Mouse (Mus musculus): ENCODE data around the gene Hook2.

Hook2 gene

DNA sequence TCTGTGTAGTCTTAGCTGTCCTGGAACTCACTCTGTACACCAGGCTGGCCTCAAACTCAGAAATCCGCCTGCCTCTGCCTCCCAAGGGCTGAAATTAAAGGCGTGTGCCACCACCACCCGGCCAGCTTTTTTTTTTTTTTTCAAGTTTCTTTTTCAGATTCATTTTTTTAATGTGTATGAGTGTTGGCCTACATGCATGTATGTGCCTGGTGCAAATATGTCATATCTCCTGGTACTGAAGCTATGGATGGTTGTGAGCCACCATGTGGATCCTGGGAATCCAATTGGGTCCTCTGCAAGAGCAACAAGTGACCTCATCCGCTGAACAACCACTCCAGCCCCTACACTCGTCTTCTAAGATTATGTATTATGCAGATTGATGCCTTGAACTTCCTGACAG lies 3.0 kb upstream of the Hook2 start:
- DNase-seq (ENCODE audit: low read depth, low spot score) = no peak

DNA sequence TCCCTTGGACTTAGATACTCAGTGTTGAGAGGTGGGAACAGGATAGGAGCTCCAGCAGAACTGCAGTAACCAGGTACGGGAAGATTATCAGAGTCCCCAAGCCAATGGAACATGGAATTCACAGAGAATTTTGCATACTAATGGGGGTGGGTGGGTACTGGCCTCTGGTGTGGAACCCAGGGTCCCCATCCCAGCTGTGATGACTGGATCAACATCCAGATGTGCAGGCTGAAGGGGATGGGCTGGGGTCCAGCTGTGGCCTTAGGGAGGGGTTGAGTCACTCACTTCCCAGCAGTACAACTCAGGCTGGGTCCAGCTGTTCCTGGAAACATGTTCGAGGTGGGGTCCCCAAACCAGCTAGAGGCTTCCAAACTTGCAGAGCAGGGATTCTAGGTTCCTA lies 2.5 kb upstream of the Hook2 start:
- DNase-seq (ENCODE audit: low read depth, low spot score) = no peak

- no peak for DNase-seq (ENCODE audit: low read depth, low spot score)
These were observed 1.1 kb upstream of the Hook2 start for GRCm38 (mm10) chr8:84989311-84989731.

DNA sequence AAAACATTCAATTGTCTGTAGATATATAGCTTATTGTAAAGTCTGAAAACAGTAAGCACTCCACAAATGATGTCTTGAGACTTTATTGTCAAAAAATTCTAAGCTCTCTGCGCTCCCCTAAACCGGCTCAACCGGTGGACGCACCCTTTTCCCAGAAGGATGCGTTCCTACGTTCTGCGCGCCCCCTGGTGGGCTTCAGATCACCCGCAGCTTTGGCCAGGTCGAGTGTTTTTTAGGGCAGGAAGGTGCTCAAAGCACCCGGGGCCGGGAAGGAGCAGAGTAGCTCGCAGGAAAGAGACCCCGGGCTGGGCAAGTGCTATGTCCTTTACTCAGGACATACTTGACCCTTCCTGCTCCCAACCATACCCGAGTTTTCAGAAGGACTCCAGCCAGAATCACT lies 593 bp upstream of the Hook2 start:
- peak; percentile 94 for DNase-seq (ENCODE audit: low read depth, low spot score)

DNA sequence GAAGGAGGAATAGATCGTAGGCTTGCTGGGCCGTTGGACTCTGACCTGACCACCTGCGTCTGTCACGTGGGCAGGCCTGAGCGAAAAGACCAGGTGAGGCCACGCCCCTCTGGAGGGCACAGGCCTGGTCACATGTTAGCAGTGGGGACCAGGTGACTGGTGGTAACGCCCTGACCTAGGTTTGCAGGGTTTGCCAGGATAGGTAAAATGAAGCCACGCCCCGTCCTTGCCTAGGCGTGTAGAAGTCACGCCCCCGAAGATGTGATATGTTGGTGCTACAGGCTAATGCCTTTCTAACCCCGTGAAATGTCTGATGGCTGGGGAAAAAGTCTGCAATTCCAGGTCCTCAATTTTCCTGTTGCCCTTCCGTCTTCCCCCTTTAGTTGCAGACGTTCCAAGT lies 433 bp downstream of the Hook2 start:
- no peak for DNase-seq (ENCODE audit: low read depth, low spot score)

- DNase-seq (ENCODE audit: low read depth, low spot score) = no peak
These were observed 4.0 kb downstream of the Hook2 start for GRCm38 (mm10) chr8:84994375-84994774.

DNA sequence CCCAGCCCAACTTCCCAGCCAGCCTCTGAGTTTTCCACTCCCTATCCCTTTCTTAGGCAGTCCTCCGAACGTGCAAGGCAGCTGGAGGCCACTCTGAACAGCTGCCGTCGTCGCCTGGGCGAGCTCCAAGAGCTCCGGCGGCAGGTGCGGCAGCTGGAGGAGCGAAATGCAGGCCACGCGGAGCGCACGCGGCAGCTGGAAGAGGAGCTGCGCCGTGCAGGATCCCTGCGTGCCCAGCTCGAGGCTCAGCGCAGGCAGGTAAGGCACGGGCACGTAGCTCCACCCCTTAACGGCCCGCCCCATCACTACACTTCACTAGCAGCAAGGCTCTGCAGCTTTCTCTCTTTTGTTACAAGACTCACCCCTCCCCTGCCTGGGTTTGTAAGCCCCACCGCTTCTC lies 5.3 kb downstream of the Hook2 start:
- DNase-seq (ENCODE audit: low read depth, low spot score) = no peak

DNA sequence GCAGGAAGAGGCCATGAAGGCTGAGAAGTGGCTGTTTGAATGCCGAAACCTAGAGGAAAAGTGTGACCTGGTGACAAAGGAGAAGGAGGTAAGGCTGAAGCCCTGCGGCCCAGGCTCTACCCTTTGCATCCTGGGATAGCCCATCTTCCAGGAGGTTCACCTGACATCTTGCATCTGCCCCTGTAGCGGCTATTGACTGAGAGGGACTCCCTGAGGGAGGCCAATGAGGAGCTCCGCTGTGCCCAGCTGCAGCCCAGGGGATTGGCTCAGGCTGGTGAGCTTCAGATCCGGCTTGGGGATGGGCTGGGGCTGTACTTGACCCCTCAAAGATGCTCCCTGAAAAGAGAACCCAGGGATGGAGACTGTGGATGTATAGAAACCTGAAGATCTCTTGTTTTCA lies 6.6 kb downstream of the Hook2 start:
- DNase-seq (ENCODE audit: low read depth, low spot score) = no peak

DNA sequence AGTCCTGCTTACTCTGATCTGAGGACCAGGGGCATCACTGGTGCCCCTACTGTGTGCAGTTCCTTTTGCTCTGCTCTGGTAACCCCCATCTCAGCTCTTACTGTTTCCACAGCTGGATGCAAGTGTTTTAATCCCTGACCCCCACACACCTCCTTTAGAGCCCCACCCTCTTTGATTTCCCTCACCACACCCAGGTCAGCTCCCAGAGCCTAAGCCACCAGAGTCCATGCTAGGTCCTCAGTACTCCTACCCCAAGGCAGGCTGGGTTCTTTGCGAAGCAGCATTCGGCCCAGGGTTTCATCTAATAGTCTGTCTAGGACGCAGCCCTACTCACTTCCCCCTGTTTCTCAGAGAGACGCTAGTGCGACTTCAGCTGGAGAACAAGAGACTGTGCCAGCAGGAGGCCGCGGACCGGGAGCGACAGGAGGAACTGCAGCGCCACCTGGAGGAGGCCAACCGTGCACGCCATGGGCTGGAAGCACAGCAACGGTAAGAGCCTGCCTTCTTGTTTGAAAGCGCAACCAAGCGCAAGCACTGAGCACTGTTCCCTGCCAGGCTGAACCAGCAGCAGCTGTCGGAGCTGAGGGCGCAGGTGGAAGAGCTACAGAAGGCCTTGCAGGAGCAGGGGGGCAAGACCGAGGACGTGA lies 7.4 kb downstream of the Hook2 start:
- DNase-seq (ENCODE audit: low read depth, low spot score) = peak; percentile 65

GRCm38 (mm10) chr8:85007686-85008085 lies 17.3 kb downstream of the Hook2 start:
- DNase-seq (ENCODE audit: low read depth, low spot score) = no peak

- no peak for DNase-seq (ENCODE audit: low read depth, low spot score)
These were observed 20.8 kb downstream of the Hook2 start for GRCm38 (mm10) chr8:85011242-85011641.

DNA sequence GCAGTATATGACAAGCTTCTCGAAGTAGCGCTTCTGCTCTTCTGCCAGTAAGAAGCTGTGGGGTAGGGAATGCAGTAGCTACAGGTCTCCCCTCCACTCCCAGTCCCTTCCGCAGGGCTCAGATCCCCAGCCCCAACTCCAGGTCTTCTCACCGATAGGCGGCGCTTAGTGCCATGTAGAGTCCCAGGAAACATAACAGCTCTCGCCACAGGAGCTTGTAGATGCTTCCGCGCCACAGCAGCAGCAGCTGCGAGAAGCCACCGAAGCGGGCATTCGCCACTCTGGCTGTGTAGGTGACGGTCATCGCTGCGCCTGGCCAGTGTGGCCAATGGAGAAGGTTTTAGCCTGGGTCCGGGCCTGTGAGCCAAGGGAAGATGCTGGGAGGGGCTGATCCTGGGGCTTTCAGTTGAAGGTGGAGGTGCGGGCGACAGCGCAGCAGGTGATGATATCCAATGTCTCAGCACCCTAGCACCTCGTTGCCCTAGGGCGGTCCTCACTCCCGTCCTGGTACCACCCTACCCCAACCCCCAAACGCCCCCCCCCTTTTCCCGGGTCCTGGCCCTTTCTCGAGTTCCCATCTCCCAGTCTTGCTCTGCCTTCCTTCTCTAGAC lies 22.9 kb downstream of the Hook2 start:
- no peak for DNase-seq (ENCODE audit: low read depth, low spot score)

DNA sequence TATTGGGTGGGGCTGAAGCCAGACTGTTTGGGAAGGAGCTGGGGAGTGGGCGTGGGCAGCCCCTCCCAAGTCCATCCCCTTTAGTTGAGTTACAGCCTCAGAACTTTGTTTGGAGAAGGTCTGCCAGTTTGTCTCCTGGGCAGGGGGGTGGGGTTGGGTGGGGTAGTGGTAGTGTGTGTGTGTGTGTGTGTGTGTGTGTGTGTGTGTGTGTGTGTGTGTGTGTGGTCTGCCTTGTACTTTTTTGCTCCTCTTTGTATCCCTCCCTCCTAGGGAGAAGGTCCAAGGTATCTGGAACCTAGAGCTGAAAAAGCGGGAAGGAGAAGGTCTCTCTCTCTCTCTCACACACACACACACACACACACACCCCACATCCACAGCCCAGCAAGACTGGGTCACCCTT lies 24.0 kb downstream of the Hook2 start, which contains the start of gene Best2:
Gene Best2, minus strand, starts transcription at position 101 of the 400 bp plus-strand sequence.
- DNase-seq (ENCODE audit: low read depth, low spot score) = no peak

DNA sequence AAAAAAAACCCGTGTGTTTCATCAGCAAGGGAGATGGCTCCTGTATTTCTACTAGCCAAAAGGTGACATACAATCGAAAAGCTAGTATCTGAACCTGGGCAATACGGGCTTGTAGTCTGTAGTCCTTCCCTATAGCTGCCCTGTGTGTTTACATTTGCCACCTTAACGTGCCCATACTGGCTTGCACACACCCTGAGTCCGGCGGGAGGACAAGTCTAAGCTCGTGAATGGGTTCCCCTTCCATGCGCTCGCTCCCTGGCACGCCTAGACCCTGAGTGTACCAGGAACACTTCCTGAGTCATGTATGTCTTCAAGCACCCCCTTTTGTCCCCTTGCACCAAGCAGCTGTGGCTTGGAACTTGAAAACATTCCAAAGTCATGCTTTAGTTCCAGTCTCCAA lies 26.3 kb downstream of the Hook2 start:
- no peak for DNase-seq (ENCODE audit: low read depth, low spot score)

DNA sequence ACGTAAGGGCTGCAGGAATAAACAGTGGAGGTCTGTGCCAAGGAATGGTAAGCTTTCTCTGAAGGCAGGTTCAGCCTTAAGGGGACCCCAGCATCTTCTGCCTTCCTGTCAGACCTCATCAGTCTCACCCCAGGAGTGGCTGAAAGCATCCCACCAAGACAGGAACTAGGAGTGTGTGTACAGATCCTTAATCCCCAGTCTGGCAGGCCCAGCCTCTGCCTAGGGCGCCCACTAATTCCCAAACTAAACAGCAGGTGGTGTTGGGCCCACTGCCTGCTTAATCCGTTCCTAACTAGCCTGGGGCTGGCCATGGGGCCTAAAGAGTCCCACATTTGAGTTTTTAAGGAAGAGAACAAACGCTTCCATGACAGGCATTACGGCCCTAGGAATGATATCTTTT lies 26.8 kb downstream of the Hook2 start:
- no peak for DNase-seq (ENCODE audit: low read depth, low spot score)

DNA sequence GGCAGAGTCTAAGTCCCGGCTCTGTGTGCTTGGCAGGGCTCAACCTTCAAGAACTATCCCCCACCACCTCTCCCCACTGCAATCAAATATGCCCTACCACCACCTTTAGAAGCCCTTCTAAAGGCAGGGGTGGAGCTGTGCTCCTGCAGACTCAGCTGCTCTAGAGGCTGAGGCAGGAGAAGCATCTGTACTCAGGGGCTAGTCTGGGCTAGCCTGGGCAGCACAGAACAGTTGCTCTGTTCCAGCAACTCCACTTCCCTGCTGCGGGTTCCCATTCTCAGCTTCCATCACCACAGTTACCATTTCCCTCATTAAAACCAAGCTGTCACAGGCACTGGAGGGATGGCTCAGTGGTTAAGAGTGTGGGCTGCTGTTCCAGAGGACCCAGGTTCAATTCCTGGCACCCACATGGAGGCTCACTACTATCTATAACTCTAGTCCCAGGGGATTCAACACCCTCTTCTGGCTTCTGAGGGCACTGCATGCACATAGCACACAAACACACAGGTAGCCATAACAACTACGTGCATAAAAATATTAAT lies 31.2 kb downstream of the Hook2 start:
- DNase-seq (ENCODE audit: low read depth, low spot score) = no peak

- no peak for DNase-seq (ENCODE audit: low read depth, low spot score)
These were observed 33.4 kb downstream of the Hook2 start for GRCm38 (mm10) chr8:85023846-85024245.

- peak; percentile 87 for DNase-seq (ENCODE audit: low read depth, low spot score)
These were observed 34.9 kb downstream of the Hook2 start, which contains the start of gene Asna1 for GRCm38 (mm10) chr8:85025098-85025932. TSS of gene Asna1 (minus strand) at chr8:85025281.

DNA sequence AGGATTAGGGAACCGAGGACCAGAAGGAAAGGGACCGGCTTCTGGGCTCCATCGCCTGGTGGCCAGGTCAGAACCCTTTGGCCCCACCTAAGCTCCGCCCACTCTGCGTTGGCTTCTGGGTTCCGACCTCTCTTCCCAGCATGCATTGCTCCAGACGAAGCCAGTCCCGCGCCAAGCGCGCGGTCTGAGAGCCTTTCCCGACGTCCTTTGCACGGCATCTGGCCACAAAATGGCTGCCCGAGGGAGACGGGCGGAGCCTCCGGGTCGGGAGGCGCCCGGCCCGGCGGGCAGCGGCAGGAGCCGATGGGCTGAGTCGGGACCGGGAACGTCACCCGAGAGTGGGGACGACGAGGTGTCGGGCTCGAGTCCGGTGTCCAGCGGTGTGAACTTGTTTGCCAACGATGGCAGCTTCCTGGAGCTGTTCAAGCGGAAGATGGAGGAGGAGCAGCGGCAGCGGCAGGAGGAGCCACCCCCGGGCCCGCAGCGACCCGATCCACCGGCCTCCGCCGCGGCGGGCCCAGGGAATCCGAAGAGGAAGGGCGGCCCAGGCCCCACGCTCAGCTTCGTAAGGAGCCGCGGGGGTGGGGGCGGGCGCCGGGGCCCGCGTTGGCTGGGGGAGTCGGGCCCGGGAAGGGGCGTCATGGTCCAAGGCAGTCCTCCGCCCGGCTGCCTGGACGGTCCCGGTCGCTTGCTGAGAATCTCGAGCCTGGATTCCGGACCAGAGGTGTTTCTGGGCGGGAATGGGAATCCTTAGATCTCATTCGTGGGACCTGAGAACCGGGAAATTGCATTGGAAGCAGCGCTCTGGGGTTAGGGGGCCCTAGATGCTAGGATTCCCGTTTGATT lies 36.5 kb downstream of the Hook2 start, which contains the start of gene Trir:
Gene Trir, plus strand, starts transcription at position 154 of the 846 bp plus-strand sequence.
- DNase-seq (ENCODE audit: low read depth, low spot score) = peak; percentile 99

DNA sequence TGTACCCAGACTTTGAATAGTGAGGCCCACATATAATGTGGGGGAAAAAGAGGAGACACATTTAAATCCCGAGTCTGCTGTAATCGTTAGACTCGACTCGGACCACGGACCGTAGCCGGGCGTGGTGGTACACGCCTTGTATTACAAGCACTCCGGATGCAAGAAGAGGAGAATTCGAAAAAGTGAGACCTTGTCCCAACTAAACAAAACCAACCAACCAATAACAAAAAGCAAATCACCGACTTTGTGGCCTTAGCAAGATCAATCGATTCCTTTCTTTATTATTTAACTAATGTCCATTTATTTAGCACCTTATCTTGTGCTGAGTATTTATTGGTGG lies 37.1 kb downstream of the Hook2 start:
- DNase-seq (ENCODE audit: low read depth, low spot score) = peak; percentile 32

GRCm38 (mm10) chr8:85027922-85028321 lies 37.5 kb downstream of the Hook2 start:
- no peak for DNase-seq (ENCODE audit: low read depth, low spot score)

Data from c-Kit-negative CD71-positive TER-119-positive erythroid progenitor cells, embryonic 14.5 days (primary cell).